Mouse (Mus musculus): ENCODE results near the gene Col6a4.

GRCm38 (mm10) chr9:106076234-106076633 lies 20.3 kb downstream of the Col6a4 start:
- TF ChIP-seq CTCF (IDR thresholded peaks at IDR 0.05; ENCODE audit: borderline replicate concordance, extremely low read depth, insufficient read depth, insufficient read length) (no peak), POLR2A (IDR thresholded peaks at IDR 0.05; ENCODE audit: borderline replicate concordance, extremely low read depth, insufficient read depth, insufficient read length, poor library complexity, severe bottlenecking) (no peak)

Measured in brain, embryonic 14.5 days (tissue).